Mouse (Mus musculus) gastrocnemius, adult 18-20 months (tissue): ENCODE measurements around the gene Mpig6b. TPM values are rescaled to one million over a fixed set of nuclear protein-coding genes. Genes with fewer than 3 reads are reported as not detected.

Experiments
- DNase-seq: peaks from one replicate; pipeline ENCODE4 v3.0.0; 2021; ENCODE audit warnings: low spot score
- total RNA-seq, 2 experiments: library from RNA; stranded (reverse); gene quantifications; 2 replicates each; pipeline ENCODE4 v1.2.3; 2021

Gene Mpig6b
- total RNA-seq, 2 experiments from 2014 or later = not detected

DNA sequence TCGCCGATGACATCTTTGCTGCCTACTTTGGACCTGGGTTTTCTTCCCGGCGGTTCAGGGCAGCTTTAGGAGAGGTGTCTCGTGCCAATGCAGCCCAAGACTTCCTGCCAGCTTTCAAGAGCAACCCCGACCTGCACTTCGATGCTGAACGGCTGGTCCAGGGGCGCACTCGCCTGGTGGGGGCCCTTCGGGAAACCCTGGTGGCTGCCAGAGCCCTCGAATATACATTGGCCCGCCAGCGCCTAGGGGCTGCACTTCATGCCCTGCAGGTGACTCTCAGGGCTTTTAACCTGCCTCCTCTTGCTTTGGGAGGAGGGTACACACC is 48.3 kb downstream of the Mpig6b start:
- DNase-seq = no peak

DNA sequence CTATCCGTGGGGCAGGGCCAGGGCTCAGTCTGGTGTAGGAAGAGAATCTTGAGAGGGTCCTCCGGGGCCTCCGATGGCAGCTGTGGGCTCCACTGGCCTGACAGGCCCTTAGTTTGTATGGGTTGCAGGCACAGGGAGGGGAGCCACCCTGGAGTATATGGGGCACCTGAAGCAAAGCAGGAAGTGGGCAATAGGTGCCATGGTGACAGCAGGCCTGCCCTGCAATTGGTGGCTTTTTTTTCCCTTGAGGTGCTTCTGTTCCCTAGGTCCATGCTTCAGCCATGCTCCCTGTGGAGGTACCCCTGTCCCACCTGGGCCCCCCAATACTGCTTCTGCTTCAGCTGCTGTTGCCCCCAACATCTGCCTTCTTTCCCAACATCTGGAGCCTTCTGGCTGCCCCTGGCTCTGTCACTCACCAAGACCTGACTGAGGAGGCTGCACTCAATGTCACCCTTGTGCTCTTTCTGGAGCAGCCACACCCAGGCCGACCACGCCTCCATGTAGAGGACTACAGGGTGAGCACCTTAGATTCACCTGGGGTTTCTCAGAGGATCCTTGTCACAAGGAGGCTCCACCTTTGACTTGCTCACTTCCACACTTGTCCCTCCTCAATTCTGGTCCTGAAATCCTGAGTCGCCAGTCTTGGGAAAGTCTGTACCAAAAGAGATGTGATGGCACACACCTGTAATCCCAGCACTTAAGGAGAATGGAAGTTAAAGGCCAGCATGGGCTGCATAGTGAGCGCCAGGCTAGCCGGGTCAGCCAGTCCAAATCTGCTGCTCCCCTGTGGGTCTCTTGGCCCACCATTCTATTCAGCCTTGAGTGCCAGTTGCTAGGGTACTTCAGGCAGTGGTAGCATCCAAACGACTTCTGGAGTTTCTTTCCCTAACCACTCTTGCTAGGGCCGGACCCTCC is 48.9 kb downstream of the Mpig6b start:
- no peak for DNase-seq

DNA sequence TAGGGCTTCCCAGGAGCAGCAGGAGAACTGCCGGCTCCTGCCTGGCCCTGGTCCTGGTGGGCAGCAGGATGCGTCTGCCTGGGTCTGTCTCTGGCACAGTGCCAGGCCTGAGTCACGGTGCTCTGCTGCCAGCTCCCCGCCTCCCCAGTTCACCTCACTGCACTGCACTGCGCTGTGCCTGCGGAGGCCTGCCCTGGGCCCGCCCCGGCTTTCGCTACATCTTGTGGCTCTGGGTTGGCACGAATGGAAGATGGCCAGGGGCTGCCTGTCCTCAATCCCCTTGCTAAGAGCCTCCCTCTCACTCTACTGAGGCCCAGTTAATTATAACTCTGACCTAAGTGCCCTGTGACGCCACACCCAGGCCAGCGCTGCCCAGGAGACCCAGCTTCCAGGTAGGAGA is 49.6 kb downstream of the Mpig6b start, which contains the start of gene Vwa7:
TSS of gene Vwa7 (plus strand) at position 204 of the 400 bp plus-strand sequence.
- peak; percentile 48 for DNase-seq

DNA sequence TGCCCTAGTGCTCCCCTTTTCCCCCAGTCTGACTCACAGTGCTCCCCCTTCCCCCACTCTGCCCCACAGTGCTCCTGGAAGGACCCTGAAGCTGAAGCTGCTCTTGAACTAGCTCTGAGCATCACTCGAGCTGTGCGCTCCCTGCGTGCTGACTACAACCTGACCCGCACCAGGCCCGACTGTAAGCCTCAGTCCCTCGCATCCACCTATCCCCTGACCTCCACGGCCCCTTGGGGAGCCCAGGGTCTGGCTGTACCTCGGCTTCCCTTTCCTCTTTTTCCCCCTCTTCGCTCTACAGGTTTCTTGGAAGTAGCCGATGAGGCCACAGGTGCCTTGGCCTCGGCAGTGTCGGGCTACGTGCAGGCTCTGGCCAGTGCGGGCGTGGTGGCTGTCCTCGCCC is 50.7 kb downstream of the Mpig6b start:
- no peak for DNase-seq

DNA sequence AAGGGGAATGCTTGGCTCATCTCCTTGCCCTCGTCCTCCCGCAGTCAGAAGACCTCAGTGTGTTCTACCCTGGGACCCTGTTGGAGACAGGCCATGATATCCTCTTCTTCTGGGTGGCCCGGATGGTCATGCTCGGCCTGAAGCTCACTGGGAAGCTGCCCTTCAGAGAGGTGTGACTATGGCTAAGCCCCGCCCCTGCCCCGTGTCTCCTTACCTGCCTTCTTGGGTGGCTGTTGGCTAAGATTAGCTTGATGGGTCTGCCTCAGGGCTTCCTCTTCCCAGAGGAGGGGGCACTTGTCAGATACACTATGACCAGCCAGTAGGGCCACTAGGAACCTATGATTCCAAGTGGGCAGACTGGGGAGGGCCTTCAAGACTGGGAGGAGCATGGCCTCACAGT is 52.8 kb downstream of the Mpig6b start:
- DNase-seq = no peak

Other genes starting within 250 kb of the Mpig6b start
- gene Stk19, start 229.2 kb downstream of the Mpig6b start, total RNA-seq = 1 to 10 TPM; 6.6 to 7.6 TPM
- gene Dxo, start 229.2 kb downstream of the Mpig6b start, total RNA-seq = 1 to 10 TPM; 8.3 to 8.8 TPM
- 10 to 100 TPM; 20.8 to 21.3 TPM for gene Skiv2l, start 216.0 kb downstream of the Mpig6b start, total RNA-seq
- 10 to 100 TPM in 1 of 2 experiments, 1 to 10 TPM in 1; 9.0 to 12.0 TPM for gene Nelfe, start 215.8 kb downstream of the Mpig6b start, total RNA-seq
- gene Cfb, start 203.7 kb downstream of the Mpig6b start, total RNA-seq = 1 to 10 TPM; 2.9 to 6.9 TPM
- 1 to 10 TPM; 5.9 to 6.9 TPM for gene Zbtb12, start 186.7 kb downstream of the Mpig6b start, total RNA-seq
- gene Gm20547, start 184.1 kb downstream of the Mpig6b start, total RNA-seq = not detected
- 1 to 10 TPM; 1.5 to 1.6 TPM for gene C2, start 167.9 kb downstream of the Mpig6b start, total RNA-seq
- 10 to 100 TPM; 26.7 to 29.5 TPM for gene Ehmt2, start 167.7 kb downstream of the Mpig6b start, total RNA-seq
- gene Slc44a4, start 151.7 kb downstream of the Mpig6b start, total RNA-seq = not detected
- 10 to 100 TPM in 1 of 2 experiments, 1 to 10 TPM in 1; 9.1 to 10.2 TPM for gene Neu1, start 134.9 kb downstream of the Mpig6b start, total RNA-seq
- gene Hspa1b, start 106.9 kb downstream of the Mpig6b start, total RNA-seq = 10 to 100 TPM; 11.4 to 94.8 TPM
- gene Gm20481, start 96.3 kb downstream of the Mpig6b start, total RNA-seq = not detected
- gene Hspa1a, start 94.0 kb downstream of the Mpig6b start, total RNA-seq = 10 to 100 TPM; 16.6 to 99.8 TPM
- gene Hspa1l, start 93.5 kb downstream of the Mpig6b start, total RNA-seq = 10 to 100 TPM; 31.8 to 33.6 TPM
- gene Lsm2, start 84.3 kb downstream of the Mpig6b start, total RNA-seq = 10 to 100 TPM; 14.0 to 17.1 TPM
- gene Vars, start 65.2 kb downstream of the Mpig6b start, total RNA-seq = 10 to 100 TPM; 38.2 TPM
- gene Vwa7, start 49.6 kb downstream of the Mpig6b start, total RNA-seq = 10 to 100 TPM; 13.2 to 16.8 TPM
- gene Sapcd1, start 38.2 kb downstream of the Mpig6b start, total RNA-seq = not detected
- gene Msh5, start 19.4 kb downstream of the Mpig6b start, total RNA-seq = under 1 TPM in 1 of 2 experiments, not detected in 1; 0.28 TPM
- gene Clic1, start 16.2 kb downstream of the Mpig6b start, total RNA-seq = 10 to 100 TPM in 1 of 2 experiments, 1 to 10 TPM in 1; 7.5 to 11.6 TPM
- 1 to 10 TPM; 4.5 to 8.7 TPM for gene Ddah2, start 7.1 kb downstream of the Mpig6b start, total RNA-seq
- not detected for gene Ly6g6c, start 796 bp downstream of the Mpig6b start, total RNA-seq
- not detected for gene Ly6g6e, start 10.7 kb upstream of the Mpig6b start, total RNA-seq
- 1 to 10 TPM in 1 of 2 experiments, not detected in 1; 3.0 TPM for gene Ly6g6d, start 11.9 kb upstream of the Mpig6b start, total RNA-seq
- not detected for gene Ly6g6f, start 19.4 kb upstream of the Mpig6b start, total RNA-seq
- 10 to 100 TPM; 85.3 to 87.7 TPM for gene Abhd16a, start 23.1 kb upstream of the Mpig6b start, total RNA-seq
- not detected for gene Ly6g5c, start 42.1 kb upstream of the Mpig6b start, total RNA-seq
- gene Ly6g5b, start 49.2 kb upstream of the Mpig6b start, total RNA-seq = not detected
- gene Gpank1, start 55.3 kb upstream of the Mpig6b start, total RNA-seq = 1 to 10 TPM; 8.7 to 9.0 TPM
- gene Csnk2b, start 55.9 kb upstream of the Mpig6b start, total RNA-seq = 100 to 1,000 TPM; 176 to 183 TPM
- 10 to 100 TPM; 12.6 to 16.6 TPM for gene D17H6S53E, start 60.2 kb upstream of the Mpig6b start, total RNA-seq
- not detected for gene Apom, start 65.9 kb upstream of the Mpig6b start, total RNA-seq
- gene Bag6, start 69.0 kb upstream of the Mpig6b start, total RNA-seq = 100 to 1,000 TPM; 233 to 265 TPM
- gene Prrc2a, start 98.7 kb upstream of the Mpig6b start, total RNA-seq = 100 to 1,000 TPM; 102 to 111 TPM
- gene Aif1, start 109.9 kb upstream of the Mpig6b start, total RNA-seq = 1 to 10 TPM in 1 of 2 experiments, under 1 TPM in 1; 0.84 to 1.1 TPM
- 1 to 10 TPM in 1 of 2 experiments, not detected in 1; 1.1 TPM for gene Lst1, start 122.3 kb upstream of the Mpig6b start, total RNA-seq
- under 1 TPM in 1 of 2 experiments, not detected in 1; 0.38 TPM for gene Ltb, start 128.3 kb upstream of the Mpig6b start, total RNA-seq
- gene Tnf, start 135.8 kb upstream of the Mpig6b start, total RNA-seq = not detected
- gene Lta, start 139.2 kb upstream of the Mpig6b start, total RNA-seq = under 1 TPM; 0.43 to 0.48 TPM
- gene Gm16181, start 154.7 kb upstream of the Mpig6b start, total RNA-seq = not detected
- 1 to 10 TPM; 1.1 to 1.8 TPM for gene Atp6v1g2, start 167.5 kb upstream of the Mpig6b start, total RNA-seq
- 1 to 10 TPM; 7.0 to 7.2 TPM for gene Nfkbil1, start 169.6 kb upstream of the Mpig6b start, total RNA-seq
- 10 to 100 TPM; 83.5 to 83.8 TPM for gene Ddx39b, start 175.6 kb upstream of the Mpig6b start, total RNA-seq
- 10 to 100 TPM; 36.3 to 59.0 TPM for gene H2-D1, start 196.5 kb upstream of the Mpig6b start, total RNA-seq